Mouse (Mus musculus) ovary, postnatal 14 days (tissue): ENCODE results near the gene Ccdc134.
"Not testable (repeated sequence)": the region's sequence is repeated elsewhere in the genome, so short reads cannot be mapped to it uniquely, and the experiment has no call there.

ENCODE experiments used
- DNase-seq: peaks from one replicate; pipeline ENCODE4 v3.0.0; 2022; ENCODE audit warnings: low spot score

Gene Ccdc134

GRCm38 (mm10) chr15:82127426-82128374, at the start of gene Ccdc134:
Ccdc134 (plus strand) TSS chr15:82127922.
- DNase-seq: peak; percentile 92

GRCm38 (mm10) chr15:82079883-82080282, 47.8 kb upstream of the Ccdc134 start:
- DNase-seq: no peak

DNA sequence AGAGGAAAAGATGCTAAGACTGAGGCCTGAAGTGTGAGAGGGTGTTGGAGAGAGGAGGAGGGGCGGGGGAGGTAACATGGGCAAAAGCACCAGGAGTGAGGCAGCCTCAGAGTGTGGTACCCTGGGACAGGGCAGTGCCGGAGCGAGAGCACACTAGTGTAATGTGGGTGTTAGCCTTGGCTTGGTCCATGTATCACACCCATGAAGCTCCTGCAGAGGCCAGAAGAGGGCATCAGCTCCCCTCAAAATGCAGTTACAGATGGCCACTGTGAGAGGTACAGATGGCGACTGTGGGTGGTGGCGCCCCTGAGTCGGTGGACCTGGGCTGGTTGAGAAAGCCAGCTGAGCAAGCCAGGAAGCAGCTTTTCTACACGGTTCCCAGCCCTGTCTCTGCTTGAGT, 46.6 kb upstream of the Ccdc134 start:
- DNase-seq: no peak

GRCm38 (mm10) chr15:82085606-82086005, 42.1 kb upstream of the Ccdc134 start:
- DNase-seq: no peak

- DNase-seq: no peak
Measured at GRCm38 (mm10) chr15:82086131-82086530, 41.6 kb upstream of the Ccdc134 start.

GRCm38 (mm10) chr15:82087266-82087665, 40.5 kb upstream of the Ccdc134 start:
- DNase-seq: no peak

DNA sequence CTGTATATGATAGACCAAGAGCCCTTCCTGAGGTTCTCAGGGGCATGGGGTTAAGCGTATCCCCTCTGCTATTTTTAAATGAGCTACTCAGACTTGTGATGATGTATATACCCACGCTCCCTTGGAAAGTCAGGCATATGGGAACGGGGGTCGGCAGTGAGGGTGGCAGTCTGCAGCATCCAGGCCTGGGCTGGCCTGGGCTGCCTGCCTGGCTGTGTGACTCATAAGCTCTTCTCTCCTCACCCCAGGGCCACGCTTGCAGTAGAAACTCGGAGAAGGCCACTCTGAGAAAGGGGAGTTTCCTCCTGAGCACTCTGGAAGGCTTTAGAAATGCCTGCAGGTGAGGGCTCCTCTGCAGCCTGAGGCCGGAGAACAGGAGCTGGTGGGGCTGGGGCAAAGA, 36.7 kb upstream of the Ccdc134 start:
- no peak for DNase-seq

DNA sequence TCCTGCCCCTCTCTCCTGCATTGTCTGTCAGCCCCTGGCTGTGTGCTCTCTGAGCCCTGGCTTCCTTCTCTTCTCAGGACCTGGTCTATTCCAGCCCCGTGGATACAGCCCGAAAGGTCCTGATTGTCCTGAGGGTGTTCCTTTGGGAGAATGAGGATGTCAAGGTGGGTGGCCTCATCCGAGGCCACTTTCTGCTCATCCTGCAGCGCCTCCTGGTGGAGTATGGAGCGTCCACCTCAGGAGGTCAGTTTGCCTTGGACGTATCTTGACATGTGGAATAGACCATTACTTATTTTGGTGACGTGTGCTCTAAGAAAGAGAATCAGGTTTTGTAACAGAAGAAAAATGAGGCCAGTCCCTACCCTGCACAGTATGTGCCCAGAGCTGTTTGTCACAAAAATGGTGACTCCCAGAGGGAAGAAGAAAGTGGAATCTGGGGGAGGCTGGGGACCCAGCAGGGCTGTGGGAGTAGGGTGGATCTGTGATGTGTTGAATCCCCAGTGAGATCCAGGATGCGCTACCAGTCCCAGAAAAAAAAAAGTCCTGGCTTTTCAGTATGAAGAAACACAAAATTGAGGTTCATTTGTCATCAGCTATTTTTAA, 20.7 kb upstream of the Ccdc134 start:
- DNase-seq: peak; percentile 29

DNA sequence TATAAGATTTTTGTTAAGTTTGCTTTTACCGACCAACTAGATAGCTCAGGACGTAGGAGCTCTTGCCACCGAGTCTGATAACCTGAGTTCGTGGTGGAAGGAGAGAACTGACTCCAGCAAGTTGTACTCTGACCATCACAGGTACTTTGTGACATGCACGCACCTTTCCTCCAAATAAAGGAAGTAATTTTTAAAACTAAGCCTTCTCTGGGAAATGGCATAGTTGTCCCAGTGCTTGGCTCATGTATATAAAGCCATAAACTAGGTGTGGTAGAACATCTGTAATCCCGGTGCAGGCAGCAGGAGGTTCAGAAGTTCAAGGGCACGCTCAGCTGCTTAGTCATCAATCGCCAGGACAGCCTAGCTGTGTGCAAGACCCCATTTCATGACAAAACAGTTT, 7.2 kb upstream of the Ccdc134 start:
- no peak for DNase-seq

DNA sequence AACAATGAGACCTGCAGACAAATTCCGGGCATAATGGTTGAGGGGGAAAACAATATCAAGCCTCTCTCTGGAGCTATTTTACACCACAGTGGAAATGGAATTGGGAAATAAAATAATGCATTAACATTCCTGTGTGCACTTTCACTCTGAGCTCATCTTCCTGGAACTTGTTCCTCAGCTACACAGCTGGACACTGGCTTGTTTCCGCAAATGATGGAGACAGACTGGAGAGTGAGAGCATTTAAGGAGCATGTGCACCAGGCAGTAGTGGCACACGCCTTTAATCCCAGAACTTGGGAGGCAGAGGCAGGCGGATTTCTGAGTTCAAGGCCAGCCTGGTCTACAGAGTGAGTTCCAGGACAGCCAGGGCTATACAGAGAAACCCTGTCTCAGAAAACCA, 1.0 kb upstream of the Ccdc134 start:
- not testable (repeated sequence) for DNase-seq

DNA sequence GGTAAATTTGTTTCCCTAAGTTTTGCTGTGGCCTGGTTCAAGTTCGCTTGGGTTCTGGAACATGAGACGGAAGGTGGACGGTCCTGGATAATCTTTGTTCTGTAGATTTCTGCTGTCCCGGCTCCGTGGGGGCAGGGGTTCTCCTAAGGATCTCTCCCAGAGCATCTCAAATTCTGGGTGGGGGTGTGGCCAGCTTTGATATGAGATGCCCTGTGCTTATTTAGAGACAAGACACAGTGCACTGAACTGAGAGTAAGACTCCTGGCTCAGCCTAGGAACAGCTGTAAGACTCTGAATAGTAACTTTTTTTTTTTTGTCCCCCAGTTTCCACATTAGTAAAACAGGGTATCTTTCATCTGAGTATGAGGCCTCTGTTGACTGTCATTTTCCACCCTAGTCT, 676 bp downstream of the Ccdc134 start:
- DNase-seq: no peak

GRCm38 (mm10) chr15:82130599-82130998, 2.9 kb downstream of the Ccdc134 start:
- no peak for DNase-seq

DNA sequence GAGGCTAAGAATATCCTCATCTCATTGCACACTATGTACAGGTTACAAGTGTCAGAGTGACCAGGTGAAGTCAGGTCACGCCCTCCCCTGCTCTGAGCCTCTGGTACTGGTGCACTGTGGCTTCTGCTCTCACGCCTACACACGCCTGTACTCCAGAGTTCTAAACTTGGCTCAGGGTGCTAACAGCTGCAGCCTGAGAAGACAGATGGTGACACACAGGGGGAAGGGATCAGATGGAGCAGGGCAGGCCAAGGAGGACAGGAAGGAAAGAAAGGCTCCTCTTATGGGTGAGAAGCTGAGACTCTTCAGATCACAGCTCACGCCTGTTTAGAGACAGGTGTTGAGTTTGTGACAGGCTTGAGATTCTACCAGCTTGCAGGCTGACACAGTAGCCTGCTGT, 7.7 kb downstream of the Ccdc134 start:
- DNase-seq: no peak

DNA sequence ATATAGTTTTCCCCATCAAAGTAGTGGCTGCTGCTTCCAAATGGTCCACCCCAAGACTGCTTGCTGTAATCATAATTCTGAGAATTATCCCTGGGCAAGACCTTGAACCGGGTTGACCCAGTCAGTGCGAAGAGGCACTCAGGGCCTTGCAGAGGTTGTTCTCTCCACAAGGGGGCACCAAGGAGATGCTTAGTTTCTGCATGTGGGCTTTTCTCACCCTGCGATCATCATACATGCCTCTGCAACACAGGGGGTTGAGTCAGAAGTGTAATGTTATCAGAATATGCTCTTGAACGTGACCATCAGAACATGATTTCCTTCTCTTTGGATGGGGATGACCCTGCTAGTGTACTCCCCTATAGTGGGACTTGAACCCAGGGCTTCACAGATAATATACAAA, 10.8 kb downstream of the Ccdc134 start:
- DNase-seq: peak; percentile 54

DNA sequence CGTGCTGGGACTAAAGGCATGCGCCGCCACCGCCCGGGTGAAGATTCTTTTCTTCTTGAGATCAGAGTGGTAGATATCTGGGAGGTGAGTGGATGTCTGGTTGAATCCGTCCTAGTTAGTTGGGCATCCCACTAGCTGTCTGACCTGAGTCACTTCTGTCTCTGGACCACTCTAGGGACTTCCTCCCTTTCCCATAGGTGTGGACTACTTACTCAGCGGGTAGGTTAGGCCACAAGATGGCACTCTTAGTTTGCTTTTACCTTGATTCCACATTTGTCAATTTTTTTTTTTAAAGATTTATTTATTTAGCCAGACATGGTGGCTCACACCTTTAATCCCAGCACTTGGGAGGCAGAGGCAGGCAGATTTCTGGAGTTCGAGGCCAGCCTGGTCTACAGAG, 11.5 kb downstream of the Ccdc134 start:
- DNase-seq: no peak

- DNase-seq: no peak
Measured at GRCm38 (mm10) chr15:82140355-82140754, 12.6 kb downstream of the Ccdc134 start.

DNA sequence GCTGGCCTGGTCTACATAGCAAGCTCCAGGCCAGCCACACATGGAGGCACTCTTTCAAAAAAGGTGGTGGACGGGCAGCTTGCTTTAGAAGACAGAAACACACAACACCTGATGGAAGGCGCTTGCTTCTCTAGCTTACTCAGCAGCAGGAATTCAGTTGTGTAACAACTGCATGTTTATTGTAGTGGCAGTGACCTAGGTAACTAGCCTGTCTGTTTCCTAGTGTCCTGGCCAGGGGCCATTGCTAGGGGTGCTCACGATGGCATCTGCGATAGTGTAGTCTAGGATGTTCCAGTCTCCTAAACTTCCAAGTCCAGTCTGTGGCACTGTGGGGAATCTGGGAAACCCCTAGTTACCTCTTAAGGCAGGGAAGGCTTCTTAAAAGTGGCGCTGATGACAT, 16.4 kb downstream of the Ccdc134 start:
- no peak for DNase-seq

DNA sequence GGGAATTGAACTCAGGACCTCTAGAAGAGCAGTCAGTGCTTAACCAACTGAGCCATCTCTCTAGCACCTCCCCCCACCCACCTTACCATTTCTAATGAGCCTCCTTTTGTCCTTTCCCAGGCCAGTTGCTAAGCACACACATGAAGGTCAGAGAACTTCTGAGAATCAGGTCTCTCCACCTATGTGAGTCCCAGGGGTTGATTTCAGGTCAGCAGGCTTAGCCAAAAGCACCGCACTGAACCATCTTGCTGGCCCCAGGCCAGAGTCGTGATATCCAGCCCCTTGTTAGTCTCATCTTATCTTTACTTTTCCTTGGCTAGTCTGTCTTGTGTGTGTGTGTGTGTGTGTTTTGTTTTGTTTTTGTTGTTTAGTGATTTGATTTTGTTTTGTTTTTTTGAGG, 17.7 kb downstream of the Ccdc134 start:
- no peak for DNase-seq

DNA sequence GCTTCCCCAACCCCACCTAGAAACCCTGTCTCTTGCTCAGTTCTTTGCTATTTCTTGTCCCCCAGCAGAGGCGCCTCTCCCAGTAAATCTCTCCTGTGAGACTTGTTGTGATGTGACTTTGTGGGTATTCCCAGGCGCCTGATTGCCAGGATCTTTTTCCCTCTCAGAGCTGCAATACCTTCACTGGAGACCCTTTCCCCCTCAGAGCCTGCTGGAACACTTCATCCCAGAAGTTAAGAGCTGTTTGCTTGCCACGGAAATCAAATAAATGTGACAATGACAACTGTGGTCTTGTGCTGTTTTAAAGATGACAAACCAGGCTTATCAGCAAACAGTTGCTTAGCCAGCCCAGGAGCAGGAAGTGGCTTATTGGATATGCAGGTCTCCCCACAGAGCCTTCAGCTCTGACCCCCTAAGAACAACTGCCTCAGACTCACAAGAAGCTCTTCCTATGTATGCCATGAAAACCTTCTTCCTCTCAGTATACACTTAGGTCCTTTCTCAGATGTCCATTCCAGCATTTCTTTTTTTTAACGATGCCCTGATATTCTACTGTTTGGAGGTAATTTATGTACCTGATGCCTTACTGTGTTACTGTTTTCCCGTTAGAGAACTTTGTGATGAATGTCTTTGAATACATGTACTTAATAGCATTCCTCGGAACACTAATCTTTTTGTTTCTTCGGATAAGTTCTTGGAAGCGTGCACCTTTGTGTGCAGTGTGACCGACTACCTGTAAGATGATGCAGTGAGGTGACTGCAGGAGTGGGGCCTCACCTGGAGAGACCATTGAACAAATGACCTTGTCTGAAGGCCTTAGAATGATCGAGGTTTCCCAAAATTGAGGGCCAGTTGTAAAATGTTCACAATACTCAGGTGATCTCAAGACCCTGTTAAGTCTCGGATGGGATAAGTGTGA, 18.4 kb downstream of the Ccdc134 start:
- DNase-seq: no peak

DNA sequence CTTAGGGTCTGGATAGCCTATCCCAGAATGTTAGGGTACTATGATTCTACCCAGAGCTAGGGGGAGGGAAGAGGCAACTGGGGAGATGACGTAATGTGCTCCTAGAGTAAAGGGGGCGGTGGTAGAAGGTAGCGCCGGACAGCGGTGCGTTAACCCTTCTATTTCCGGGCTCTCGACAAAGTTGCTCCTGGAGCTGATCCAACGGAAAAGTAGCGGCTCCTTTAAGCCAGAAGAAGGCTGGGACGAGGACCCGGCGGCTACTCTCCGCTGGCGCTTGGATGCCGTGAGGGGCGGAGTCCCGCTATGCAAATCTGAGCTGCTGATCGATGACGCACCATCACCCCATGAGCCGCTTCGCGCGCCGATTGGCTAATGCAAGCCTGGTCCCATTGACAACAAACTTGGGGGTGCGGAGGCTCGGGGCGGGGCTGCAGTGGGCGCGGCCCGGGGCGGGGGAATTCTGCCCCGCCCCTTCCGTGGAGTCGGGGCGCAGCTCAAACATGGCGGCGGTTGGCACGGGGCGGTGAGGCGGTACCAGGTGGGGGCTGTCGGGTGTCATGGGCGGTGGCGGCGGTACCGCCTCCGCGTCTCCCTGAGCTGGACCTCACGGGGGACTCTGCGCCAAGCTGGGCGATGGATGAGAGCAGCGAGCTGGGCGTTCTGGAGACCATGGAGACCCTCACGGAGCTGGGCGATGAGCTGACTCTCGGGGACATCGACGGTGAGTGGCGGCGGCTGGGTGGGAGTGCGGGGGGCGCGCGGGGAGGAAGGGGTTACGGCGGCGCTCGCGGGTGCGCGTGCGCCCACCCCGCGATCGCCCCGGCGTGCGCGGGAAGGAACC, 19.3 kb downstream of the Ccdc134 start, which contains the start of gene Srebf2:
Srebf2 (plus strand) TSS at position 412 of the 841 bp plus-strand sequence.
- DNase-seq: peak; percentile 92

- peak; percentile 33 for DNase-seq
Measured at GRCm38 (mm10) chr15:82147611-82148111, 19.9 kb downstream of the Ccdc134 start.
